Mouse (Mus musculus) heart, adult 2 months (tissue): Measurements from ENCODE around the gene Pdzrn3.

ENCODE experiments used
- CTCF ChIP-seq: fragments of 200-600 bp; IDR thresholded peaks from 2 replicates; pipeline ENCODE4 v1.8.1; 2022; ENCODE audit warnings: antibody characterized with exemption, mild to moderate bottlenecking, moderate library complexity
- POLR2A ChIP-seq: fragments of 200-500 bp; IDR thresholded peaks from 2 replicates; pipeline ENCODE4 v1.6.1; 2011; ENCODE audit warnings: mild to moderate bottlenecking, low read depth, low read length, control low read depth; ENCODE audit not compliant: insufficient read depth

GRCm38 (mm10) chr6:101384958-101385357 is 7.3 kb upstream of the Pdzrn3 start:
- TF ChIP-seq POLR2A (no peak), CTCF (no peak)
